Mouse (Mus musculus): Measurements from ENCODE around the gene Snx9. TPM values are rescaled to one million over a fixed set of nuclear protein-coding genes. Genes with fewer than 3 reads are reported as not detected.

Snx9 gene
- polyA plus RNA-seq, 1 experiment from 2014 or later: 12.7 TPM

DNA sequence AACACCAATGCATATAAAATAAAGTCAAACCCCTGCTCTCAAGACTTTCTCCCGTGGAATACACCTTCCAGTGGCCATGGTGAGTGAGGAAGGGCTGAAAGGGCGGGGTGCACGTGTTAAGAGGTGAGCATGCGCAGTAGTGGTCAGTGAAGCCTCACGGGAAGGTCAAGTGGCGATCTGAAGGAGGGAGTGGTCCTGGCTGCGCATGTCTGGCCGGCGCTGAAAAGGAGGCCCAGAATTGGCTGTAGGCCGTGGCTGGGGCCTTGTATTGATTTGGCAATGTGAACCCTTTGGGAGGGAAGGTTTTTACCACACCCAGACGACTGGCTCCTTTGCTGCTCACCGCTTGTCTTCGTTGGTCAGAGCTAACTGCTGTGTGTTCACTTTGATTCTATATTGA, 12.8 kb downstream of the Snx9 start:
- H3K4me1 ChIP-seq (replicated peaks): peaks cover 12% of the 10 kb centered on the region
- no peaks in the 10 kb centered on the region for H3K27me3 ChIP-seq (ENCODE audit: insufficient read depth, poor library complexity, severe bottlenecking)
- H3K4me3 ChIP-seq: no peak overlapping the region
- H3K9me3 ChIP-seq: no peaks in the 10 kb centered on the region
- peaks cover 13% of the 10 kb centered on the region; the same call in 1 of the 2 replicates for H3K36me3 ChIP-seq
- 94% methylated on average over 13 of the region's 13 CpGs for WGBS
- no peak for DNase-seq (ENCODE audit: low spot score)
- no peak overlapping the region for H3K27ac ChIP-seq

DNA sequence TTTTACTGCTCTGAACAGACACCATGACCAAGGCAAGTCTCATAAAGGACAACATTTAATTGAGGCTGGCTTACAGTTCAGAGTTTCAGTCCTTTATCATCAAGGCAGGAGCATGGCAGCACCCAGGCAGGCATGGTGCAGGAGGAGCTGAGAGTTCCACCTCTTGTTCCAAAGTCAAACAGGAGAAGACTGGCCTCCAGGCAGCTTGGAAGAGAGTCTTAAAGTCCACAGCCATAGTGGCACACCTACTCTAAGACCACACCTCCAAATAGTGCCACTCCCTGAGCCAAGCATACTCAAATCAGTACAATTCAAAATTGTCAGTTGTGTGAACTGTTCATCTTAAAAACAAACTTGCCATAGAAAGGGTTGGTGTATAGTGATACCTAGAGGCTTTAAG, 14.4 kb downstream of the Snx9 start:
- H3K9me3 ChIP-seq: no peaks in the 10 kb centered on the region
- no peak overlapping the region for H3K4me3 ChIP-seq
- H3K36me3 ChIP-seq: peaks cover 13% of the 10 kb centered on the region; the same call in 1 of the 2 replicates
- 0 out of 2 replicates have a peak, but pooled peaks cover 4% of the 10 kb centered on the region for H3K4me1 ChIP-seq (replicated peaks)
- H3K27ac ChIP-seq: no peak overlapping the region
- no peak for DNase-seq (ENCODE audit: low spot score)
- no peaks in the 10 kb centered on the region for H3K27me3 ChIP-seq (ENCODE audit: insufficient read depth, poor library complexity, severe bottlenecking)

DNA sequence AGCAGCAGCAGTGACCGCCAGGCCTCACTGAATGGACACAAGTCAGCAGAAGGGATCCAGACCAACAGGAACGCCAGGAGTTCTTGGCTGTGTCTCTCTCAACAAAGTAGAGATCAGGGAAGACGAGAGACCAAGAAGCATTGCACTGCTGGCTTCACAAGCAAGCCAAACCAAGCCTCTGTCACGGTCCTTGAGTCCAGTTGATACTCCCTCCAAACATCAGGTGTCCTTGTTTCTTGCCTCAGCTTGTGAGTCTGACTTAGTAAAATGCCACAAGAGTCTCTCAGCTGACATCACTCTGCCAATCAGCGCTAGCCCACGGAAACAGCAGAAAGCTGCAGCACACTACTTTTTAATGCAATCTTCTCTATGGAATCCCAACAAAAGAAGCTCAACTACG, 15.3 kb downstream of the Snx9 start:
- Histone ChIP-seq H3K36me3 (peaks cover 13% of the 10 kb centered on the region; the same call in 1 of the 2 replicates), H3K27ac (no peak overlapping the region), H3K4me3 (no peak overlapping the region), H3K4me1 (replicated peaks) (0 out of 2 replicates have a peak, but pooled peaks cover 4% of the 10 kb centered on the region), H3K27me3 (ENCODE audit: insufficient read depth, poor library complexity, severe bottlenecking) (no peaks in the 10 kb centered on the region), H3K9me3 (no peaks in the 10 kb centered on the region)
- no peak for DNase-seq (ENCODE audit: low spot score)
- 92% methylated on average over 7 of the region's 7 CpGs for WGBS

DNA sequence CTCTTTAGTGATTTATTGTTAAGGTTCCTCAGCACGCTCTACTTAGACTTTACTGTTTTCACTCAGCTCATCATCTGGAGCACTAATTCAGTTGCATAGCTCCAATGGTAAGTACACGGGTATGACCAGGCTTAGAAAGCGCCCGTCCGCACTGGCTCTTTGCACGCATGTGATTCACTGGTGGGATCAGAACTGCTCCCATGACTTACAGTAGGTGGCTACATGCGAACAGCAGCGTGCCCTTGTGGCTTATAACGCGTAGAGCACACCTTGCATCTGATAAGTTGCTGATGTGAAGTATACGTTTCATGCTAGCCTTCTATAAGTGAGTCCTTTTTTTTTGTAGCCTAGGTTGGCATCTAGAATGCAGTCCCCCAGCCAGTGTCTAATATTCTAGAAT, 16.1 kb downstream of the Snx9 start:
- WGBS: 95% methylated on average over 11 of the region's 11 CpGs
- H3K9me3 ChIP-seq: no peaks in the 10 kb centered on the region
- peaks cover 13% of the 10 kb centered on the region; the same call in 1 of the 2 replicates for H3K36me3 ChIP-seq
- no peaks in the 10 kb centered on the region for H3K27me3 ChIP-seq (ENCODE audit: insufficient read depth, poor library complexity, severe bottlenecking)
- no peak overlapping the region for H3K4me3 ChIP-seq
- H3K4me1 ChIP-seq (replicated peaks): 0 out of 2 replicates have a peak, but pooled peaks cover 5% of the 10 kb centered on the region
- DNase-seq (ENCODE audit: low spot score): no peak
- no peak overlapping the region for H3K27ac ChIP-seq

DNA sequence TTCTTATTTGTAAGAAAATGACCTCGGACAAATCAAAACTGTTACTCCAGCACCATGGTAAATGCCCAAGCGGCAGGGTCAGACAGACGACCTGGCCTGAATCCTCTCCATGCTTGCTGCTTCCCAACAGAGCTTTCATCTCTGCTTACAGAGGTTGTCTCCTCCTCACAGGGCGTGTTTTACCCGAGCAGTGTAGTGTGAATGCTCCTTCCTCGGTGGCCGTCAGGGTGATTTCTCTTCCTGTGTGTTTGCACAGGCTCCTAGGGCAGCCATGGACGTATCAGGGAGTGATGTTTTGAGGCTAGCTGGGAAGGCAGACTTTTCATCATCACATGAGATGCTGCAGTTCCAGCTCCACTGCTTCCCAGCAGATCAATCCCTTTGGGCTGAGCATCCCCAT, 17.1 kb downstream of the Snx9 start:
- H3K4me1 ChIP-seq (replicated peaks): 0 out of 2 replicates have a peak, but pooled peaks cover 14% of the 10 kb centered on the region
- H3K27me3 ChIP-seq (ENCODE audit: insufficient read depth, poor library complexity, severe bottlenecking): no peaks in the 10 kb centered on the region
- no peak overlapping the region for H3K27ac ChIP-seq
- WGBS: 60% methylated on average over 8 of the region's 8 CpGs
- peaks cover 13% of the 10 kb centered on the region; the same call in 1 of the 2 replicates for H3K36me3 ChIP-seq
- H3K9me3 ChIP-seq: no peaks in the 10 kb centered on the region
- no peak overlapping the region for H3K4me3 ChIP-seq
- no peak for DNase-seq (ENCODE audit: low spot score)

DNA sequence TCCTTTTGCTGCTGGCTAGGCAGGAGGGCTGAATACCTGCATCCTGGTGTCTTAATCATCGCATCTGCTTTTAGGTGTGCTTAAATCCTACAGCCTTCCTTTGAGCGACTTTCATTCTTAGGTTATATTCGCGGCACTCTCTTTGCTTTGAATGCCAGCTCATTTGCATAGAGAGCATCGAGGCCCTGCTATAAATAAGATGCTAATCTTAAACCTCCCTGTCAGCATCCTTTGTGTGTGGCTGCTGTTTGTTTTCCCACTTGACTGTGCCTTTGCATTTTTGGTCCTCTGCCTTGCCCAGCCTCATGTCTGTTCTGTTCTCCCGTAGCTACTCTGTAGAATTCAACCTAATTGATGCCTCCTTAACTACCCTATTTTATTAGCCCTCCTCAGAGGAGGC, 21.2 kb downstream of the Snx9 start:
- no peak overlapping the region for H3K4me3 ChIP-seq
- no peaks in the 10 kb centered on the region for H3K27me3 ChIP-seq (ENCODE audit: insufficient read depth, poor library complexity, severe bottlenecking)
- no peak for DNase-seq (ENCODE audit: low spot score)
- 26% methylated on average over 6 of the region's 6 CpGs for WGBS
- no peaks in the 10 kb centered on the region for H3K9me3 ChIP-seq
- 0 out of 2 replicates have a peak, but pooled peaks cover 14% of the 10 kb centered on the region for H3K4me1 ChIP-seq (replicated peaks)
- no peaks in the 10 kb centered on the region for H3K36me3 ChIP-seq
- H3K27ac ChIP-seq: no peak overlapping the region

DNA sequence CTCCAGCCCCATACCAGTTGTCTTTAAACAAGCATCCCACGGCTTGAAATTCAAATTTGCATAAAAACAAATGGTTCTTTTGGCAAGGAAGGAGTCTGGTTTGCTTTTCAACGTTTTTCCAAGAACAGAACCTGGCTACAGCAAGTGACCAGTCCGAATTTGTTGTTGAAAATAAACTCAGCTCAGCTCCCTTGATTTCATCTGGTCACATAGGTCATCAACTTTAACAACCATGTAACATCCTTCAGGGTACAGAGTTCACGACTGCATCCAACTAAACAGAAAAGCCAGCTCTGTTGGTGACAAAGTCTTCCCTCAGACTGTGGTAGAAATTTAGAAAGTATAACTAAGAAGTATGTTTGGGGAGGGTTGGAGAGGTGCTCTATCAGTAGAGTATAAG, 21.7 kb downstream of the Snx9 start:
- no peaks in the 10 kb centered on the region for H3K9me3 ChIP-seq
- 39% methylated on average over 4 of the region's 4 CpGs for WGBS
- H3K4me3 ChIP-seq: no peak overlapping the region
- 0 out of 2 replicates have a peak, but pooled peaks cover 14% of the 10 kb centered on the region for H3K4me1 ChIP-seq (replicated peaks)
- H3K36me3 ChIP-seq: no peaks in the 10 kb centered on the region
- no peaks in the 10 kb centered on the region for H3K27me3 ChIP-seq (ENCODE audit: insufficient read depth, poor library complexity, severe bottlenecking)
- DNase-seq (ENCODE audit: low spot score): no peak
- H3K27ac ChIP-seq: no peak overlapping the region

DNA sequence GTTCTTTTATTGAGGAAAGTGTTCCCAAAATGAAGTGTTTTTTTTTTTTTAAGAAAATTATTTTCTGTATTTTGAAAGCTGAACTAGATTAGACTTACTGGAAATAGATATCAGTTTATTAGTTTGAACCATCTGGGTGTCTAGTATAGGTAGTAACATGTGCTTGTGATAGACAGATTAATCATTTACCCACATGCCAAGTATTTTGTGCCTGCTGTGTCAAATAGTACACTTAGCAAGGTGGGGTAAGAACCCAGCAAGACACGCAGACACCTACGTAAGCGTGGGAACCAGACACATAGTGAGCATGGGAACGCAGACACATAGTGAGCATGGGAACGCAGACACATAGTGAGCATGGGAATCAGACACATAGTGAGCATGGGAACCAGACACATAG, 22.6 kb downstream of the Snx9 start:
- WGBS: 99% methylated on average over 5 of the region's 5 CpGs
- Histone ChIP-seq H3K4me1 (replicated peaks) (0 out of 2 replicates have a peak, but pooled peaks cover 10% of the 10 kb centered on the region), H3K9me3 (no peaks in the 10 kb centered on the region), H3K4me3 (no peak overlapping the region), H3K27ac (no peak overlapping the region), H3K27me3 (ENCODE audit: insufficient read depth, poor library complexity, severe bottlenecking) (no peaks in the 10 kb centered on the region), H3K36me3 (no peaks in the 10 kb centered on the region)
- DNase-seq (ENCODE audit: low spot score): no peak

DNA sequence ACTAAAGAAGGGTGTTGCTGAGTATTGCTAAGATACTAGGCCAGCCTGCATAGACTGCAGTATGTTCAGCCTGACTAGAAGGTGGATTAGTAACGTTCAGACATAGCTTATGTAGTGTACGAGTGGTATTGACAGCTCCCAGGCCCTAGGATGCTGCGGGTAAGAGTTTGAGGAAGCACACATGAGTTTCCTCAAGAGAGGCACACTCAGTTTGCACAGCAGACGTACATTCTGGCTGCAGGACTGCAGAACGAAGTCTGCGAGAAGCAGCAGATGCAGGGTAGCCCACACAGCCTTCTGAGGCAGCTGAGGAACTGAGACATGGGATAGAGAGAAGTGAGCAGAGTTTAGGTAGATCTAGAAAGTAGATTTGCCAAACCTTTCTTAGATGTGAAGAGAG, 26.3 kb downstream of the Snx9 start:
- WGBS: 88% methylated on average over 6 of the region's 6 CpGs
- Histone ChIP-seq H3K27ac (no peak overlapping the region), H3K36me3 (no peaks in the 10 kb centered on the region), H3K27me3 (ENCODE audit: insufficient read depth, poor library complexity, severe bottlenecking) (no peaks in the 10 kb centered on the region), H3K4me3 (no peak overlapping the region), H3K4me1 (replicated peaks) (0 out of 2 replicates have a peak, but pooled peaks cover 6% of the 10 kb centered on the region), H3K9me3 (no peaks in the 10 kb centered on the region)
- DNase-seq (ENCODE audit: low spot score): no peak

DNA sequence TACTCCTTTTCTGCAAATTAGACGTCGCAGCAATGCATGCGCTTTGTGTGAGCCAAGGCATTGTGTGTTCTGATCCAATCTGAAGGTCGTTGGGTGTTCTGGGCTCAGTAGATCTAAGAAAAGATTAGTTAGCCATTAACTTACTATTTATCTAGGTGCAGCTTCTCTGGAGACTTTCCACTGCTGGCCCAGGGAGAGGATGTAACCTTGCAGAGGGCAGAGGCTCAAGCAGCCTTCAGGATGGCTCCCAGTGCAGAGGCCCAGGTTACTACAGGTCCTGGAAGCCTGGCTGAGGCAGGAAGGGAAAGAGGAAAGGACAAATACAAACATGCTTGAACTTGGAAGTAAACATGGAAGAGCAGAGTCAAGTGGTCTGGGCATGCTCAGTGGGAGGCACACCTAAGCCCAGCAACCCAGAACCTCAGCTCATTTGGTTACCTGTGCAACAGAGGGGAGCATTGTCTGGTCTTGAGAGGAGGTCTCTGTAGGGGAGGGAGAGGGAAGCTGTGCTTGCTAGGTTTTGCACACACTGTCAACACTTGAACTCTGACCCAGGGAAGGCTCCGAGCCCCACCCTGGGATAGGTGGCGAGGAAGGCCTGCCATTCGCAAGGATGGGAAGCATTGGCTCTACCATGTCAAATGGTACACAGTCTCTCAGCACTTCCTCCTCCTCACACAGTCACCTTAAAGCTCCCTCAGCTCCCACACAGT, 27.3 kb downstream of the Snx9 start:
- H3K4me3 ChIP-seq: no peak overlapping the region
- H3K27me3 ChIP-seq (ENCODE audit: insufficient read depth, poor library complexity, severe bottlenecking): no peaks in the 10 kb centered on the region
- H3K9me3 ChIP-seq: no peaks in the 10 kb centered on the region
- no peak overlapping the region for H3K27ac ChIP-seq
- WGBS: 81% methylated on average over 7 of the region's 7 CpGs
- no peaks in the 10 kb centered on the region for H3K4me1 ChIP-seq (replicated peaks)
- no peak for DNase-seq (ENCODE audit: low spot score)
- no peaks in the 10 kb centered on the region for H3K36me3 ChIP-seq

DNA sequence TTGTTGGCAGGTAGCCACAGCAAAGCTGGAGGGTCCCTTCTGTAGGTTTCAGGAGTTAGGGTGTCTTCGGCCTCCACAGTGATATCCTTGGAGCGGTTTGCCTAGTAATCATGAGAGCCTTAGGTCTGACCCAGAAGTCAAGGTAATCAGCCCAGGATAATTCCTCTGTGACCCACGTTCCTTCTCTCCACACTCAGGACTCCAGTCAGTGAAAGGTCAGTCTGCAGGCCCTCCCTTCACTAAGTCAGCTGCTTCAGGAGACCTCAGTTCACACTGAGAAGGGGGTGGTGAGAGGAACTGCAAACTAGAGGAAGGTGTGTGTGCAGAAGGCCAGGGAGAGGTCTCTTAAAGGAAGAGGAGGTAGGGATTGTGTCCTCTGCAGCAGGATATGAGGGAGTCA, 28.3 kb downstream of the Snx9 start:
- WGBS: 90% methylated on average over 3 of the region's 3 CpGs
- Histone ChIP-seq H3K4me3 (no peak overlapping the region), H3K27me3 (ENCODE audit: insufficient read depth, poor library complexity, severe bottlenecking) (no peaks in the 10 kb centered on the region), H3K4me1 (replicated peaks) (no peaks in the 10 kb centered on the region), H3K9me3 (no peaks in the 10 kb centered on the region), H3K27ac (no peak overlapping the region), H3K36me3 (no peaks in the 10 kb centered on the region)
- DNase-seq (ENCODE audit: low spot score): no peak

DNA sequence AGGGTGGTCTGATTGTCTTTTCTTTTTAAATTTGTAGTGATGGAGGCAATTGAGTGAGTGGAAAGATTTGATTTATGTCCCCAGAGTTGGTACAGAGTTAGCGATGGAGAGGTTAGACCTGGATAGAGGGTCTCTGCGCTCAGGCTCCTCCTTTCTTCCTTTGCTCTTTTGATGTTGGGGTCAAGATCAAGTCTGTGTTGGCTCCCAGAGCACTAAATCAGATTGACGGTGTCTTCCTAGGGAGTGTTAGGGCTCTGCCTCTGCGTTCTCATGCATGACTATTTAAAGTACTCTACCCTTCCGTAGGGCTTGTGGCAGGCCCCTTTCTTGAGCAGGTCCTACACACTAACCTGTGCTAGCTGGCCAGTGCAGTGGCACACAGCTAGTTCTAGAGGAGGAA, 28.9 kb downstream of the Snx9 start:
- 88% methylated on average over 5 of the region's 5 CpGs for WGBS
- H3K9me3 ChIP-seq: no peaks in the 10 kb centered on the region
- DNase-seq (ENCODE audit: low spot score): no peak
- H3K27ac ChIP-seq: no peak overlapping the region
- H3K4me1 ChIP-seq (replicated peaks): no peaks in the 10 kb centered on the region
- no peaks in the 10 kb centered on the region for H3K27me3 ChIP-seq (ENCODE audit: insufficient read depth, poor library complexity, severe bottlenecking)
- H3K4me3 ChIP-seq: no peak overlapping the region
- H3K36me3 ChIP-seq: no peaks in the 10 kb centered on the region

DNA sequence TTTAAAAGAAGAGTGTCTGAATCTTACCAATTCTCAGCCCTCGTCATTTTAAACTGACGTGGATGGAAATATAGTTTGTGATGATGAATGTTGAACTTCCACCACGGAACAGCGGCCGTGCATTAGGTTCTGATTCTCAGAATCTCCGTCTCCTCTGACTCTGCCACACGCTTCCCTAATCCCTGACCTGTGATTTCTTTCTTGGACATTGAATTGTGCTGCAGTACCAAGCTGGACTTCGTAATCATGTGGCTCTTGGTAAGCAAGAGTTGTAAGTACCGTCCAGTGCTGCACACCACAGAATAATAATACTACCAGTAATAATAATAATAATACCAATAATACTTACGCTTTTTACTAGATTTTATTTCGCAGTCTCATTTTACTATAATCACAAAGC, 29.6 kb downstream of the Snx9 start:
- Histone ChIP-seq H3K36me3 (no peaks in the 10 kb centered on the region), H3K4me3 (no peak overlapping the region), H3K27me3 (ENCODE audit: insufficient read depth, poor library complexity, severe bottlenecking) (no peaks in the 10 kb centered on the region), H3K4me1 (replicated peaks) (no peaks in the 10 kb centered on the region), H3K9me3 (no peaks in the 10 kb centered on the region), H3K27ac (no peak overlapping the region)
- 95% methylated on average over 11 of the region's 11 CpGs for WGBS
- DNase-seq (ENCODE audit: low spot score): no peak
